Mouse (Mus musculus): ENCODE data around the gene Cog2. TPM values are rescaled to one million over a fixed set of nuclear protein-coding genes. Genes with fewer than 3 reads are reported as not detected.

Gene Cog2
- polyA plus RNA-seq, 1 experiment from 2014 or later: 24.6 TPM

DNA sequence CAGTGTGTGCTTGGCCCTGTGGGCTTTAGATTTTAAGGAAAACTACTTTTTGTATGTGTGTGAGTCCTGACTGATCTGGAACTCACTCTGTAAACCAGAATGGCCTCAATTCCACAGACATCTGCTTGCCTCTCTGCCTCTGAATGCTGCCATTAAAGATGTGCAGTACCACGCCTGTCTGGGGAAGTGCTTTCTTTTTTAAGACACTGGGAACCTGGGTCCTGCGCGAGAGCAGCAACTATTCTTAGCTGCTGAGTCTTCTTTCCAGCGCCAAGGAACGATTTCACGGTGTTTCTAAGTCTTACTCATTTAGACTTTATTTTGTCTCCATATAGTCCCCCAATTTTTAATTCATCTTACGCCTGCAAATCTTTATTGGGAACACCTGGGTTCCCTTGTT, 26.2 kb downstream of the Cog2 start:
- WGBS (ENCODE audit: insufficient replicate concordance): 60% methylated on average over 7 of the region's 7 CpGs
- no peak overlapping the region for H3K4me2 ChIP-seq
- ATAC-seq (replicated peaks; ENCODE audit: insufficient number of reproducible peaks, low FRiP score, low TSS enrichment): no peak
- H3K9me3 ChIP-seq (replicated peaks; ENCODE audit: control insufficient read depth, low read length): no peaks in the 10 kb centered on the region
- H3K36me3 ChIP-seq (ENCODE audit: control insufficient read depth, insufficient read depth, low read length): peaks cover 46% of the 10 kb centered on the region
- no peak overlapping the region for H3K9ac ChIP-seq (ENCODE audit: low read depth, low read length)
- no peak overlapping the region for H3K27ac ChIP-seq (ENCODE audit: low read depth, low read length)
- H3K27me3 ChIP-seq (ENCODE audit: control insufficient read depth, insufficient read depth, low read length): no peaks in the 10 kb centered on the region
- no peaks in the 10 kb centered on the region for H3K4me1 ChIP-seq (ENCODE audit: control insufficient read depth, insufficient read depth, low read length)
- H3K4me3 ChIP-seq (ENCODE audit: low read depth, low read length): no peak overlapping the region

GRCm38 (mm10) chr8:124547269-124547668, 26.7 kb downstream of the Cog2 start:
- H3K4me2 ChIP-seq: no peak overlapping the region
- no peak overlapping the region for H3K9ac ChIP-seq (ENCODE audit: low read depth, low read length)
- H3K9me3 ChIP-seq (replicated peaks; ENCODE audit: control insufficient read depth, low read length): no peaks in the 10 kb centered on the region
- peaks cover 49% of the 10 kb centered on the region for H3K36me3 ChIP-seq (ENCODE audit: control insufficient read depth, insufficient read depth, low read length)
- H3K4me1 ChIP-seq (ENCODE audit: control insufficient read depth, insufficient read depth, low read length): no peaks in the 10 kb centered on the region
- WGBS (ENCODE audit: insufficient replicate concordance): 48% methylated on average over 11 of the region's 11 CpGs
- H3K27ac ChIP-seq (ENCODE audit: low read depth, low read length): no peak overlapping the region
- no peaks in the 10 kb centered on the region for H3K27me3 ChIP-seq (ENCODE audit: control insufficient read depth, insufficient read depth, low read length)
- no peak overlapping the region for H3K4me3 ChIP-seq (ENCODE audit: low read depth, low read length)
- ATAC-seq (replicated peaks; ENCODE audit: insufficient number of reproducible peaks, low FRiP score, low TSS enrichment): no peak

DNA sequence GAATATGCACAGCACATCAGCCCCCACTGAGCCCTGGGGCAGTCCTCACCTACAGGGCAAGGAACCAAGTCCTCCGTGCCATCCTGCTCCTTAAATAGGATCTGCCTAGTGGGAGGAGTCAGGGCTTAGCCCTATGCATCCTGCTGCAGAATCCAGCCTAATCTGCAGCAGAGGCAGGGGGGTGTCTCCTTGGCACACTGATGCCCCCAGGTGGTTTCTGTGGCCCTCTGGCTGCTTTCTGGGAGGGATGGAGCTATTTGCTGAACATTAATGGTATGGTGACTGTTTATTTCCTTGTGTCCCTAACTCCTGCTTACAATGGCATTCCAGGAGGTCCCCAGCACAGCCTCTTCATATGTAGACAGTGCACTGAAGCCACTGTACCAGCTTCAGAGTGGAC, 27.6 kb downstream of the Cog2 start:
- Histone ChIP-seq H3K4me2 (no peak overlapping the region), H3K4me1 (ENCODE audit: control insufficient read depth, insufficient read depth, low read length) (no peaks in the 10 kb centered on the region), H3K27me3 (ENCODE audit: control insufficient read depth, insufficient read depth, low read length) (no peaks in the 10 kb centered on the region), H3K36me3 (ENCODE audit: control insufficient read depth, insufficient read depth, low read length) (peaks cover 51% of the 10 kb centered on the region), H3K9me3 (replicated peaks; ENCODE audit: control insufficient read depth, low read length) (no peaks in the 10 kb centered on the region), H3K4me3 (ENCODE audit: low read depth, low read length) (no peak overlapping the region), H3K9ac (ENCODE audit: low read depth, low read length) (no peak overlapping the region), H3K27ac (ENCODE audit: low read depth, low read length) (no peak overlapping the region)
- no peak for ATAC-seq (replicated peaks; ENCODE audit: insufficient number of reproducible peaks, low FRiP score, low TSS enrichment)
- WGBS (ENCODE audit: insufficient replicate concordance): 70% methylated on average over 1 of the region's 1 CpGs

- no peak overlapping the region for H3K27ac ChIP-seq (ENCODE audit: low read depth, low read length)
- peaks cover 27% of the 10 kb centered on the region for H3K36me3 ChIP-seq (ENCODE audit: control insufficient read depth, insufficient read depth, low read length)
- H3K27me3 ChIP-seq (ENCODE audit: control insufficient read depth, insufficient read depth, low read length): no peaks in the 10 kb centered on the region
- no peak overlapping the region for H3K9ac ChIP-seq (ENCODE audit: low read depth, low read length)
- no peaks in the 10 kb centered on the region for H3K9me3 ChIP-seq (replicated peaks; ENCODE audit: control insufficient read depth, low read length)
- WGBS (ENCODE audit: insufficient replicate concordance): 91% methylated on average over 15 of the region's 15 CpGs
- no peak for ATAC-seq (replicated peaks; ENCODE audit: insufficient number of reproducible peaks, low FRiP score, low TSS enrichment)
- no peaks in the 10 kb centered on the region for H3K4me1 ChIP-seq (ENCODE audit: control insufficient read depth, insufficient read depth, low read length)
- no peak overlapping the region for H3K4me3 ChIP-seq (ENCODE audit: low read depth, low read length)
- H3K4me2 ChIP-seq: no peak overlapping the region
These were observed 30.6 kb downstream of the Cog2 start for GRCm38 (mm10) chr8:124551011-124551661.

DNA sequence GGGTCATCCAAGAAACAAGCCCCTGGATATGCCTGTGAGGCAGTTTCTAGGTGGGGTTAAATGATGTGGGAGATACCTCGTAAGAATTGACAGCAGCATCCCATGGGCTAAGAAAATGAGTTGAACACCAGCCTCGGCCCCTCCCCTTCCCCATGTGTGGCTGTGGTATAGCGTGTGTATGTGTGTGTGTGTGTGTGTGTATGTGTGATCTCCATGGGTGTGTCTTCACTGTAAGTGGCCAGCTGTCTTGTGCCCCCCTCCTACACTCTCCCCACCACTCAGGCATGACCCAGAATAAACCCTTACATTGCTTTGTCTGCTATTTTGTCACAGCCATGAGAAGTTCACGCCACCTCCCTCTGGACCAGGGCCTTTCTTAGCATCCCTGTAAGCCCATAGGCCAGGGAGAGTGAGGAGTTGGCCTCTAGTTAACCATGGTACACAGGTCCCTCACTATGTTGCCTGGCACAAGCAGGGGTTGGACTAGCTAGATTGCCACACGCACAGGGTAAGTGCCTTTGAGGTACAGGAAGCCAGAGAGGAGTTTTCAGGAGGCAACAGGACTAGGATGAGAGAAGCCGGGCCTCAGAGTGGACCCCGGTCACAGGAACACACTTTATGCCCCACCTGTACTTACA, 34.7 kb downstream of the Cog2 start:
- H3K9ac ChIP-seq (ENCODE audit: low read depth, low read length): no peak overlapping the region
- no peak for ATAC-seq (replicated peaks; ENCODE audit: insufficient number of reproducible peaks, low FRiP score, low TSS enrichment)
- no peak overlapping the region for H3K4me2 ChIP-seq
- no peak overlapping the region for H3K27ac ChIP-seq (ENCODE audit: low read depth, low read length)
- 84% methylated on average over 7 of the region's 7 CpGs for WGBS (ENCODE audit: insufficient replicate concordance)
- H3K27me3 ChIP-seq (ENCODE audit: control insufficient read depth, insufficient read depth, low read length): no peaks in the 10 kb centered on the region; the same call in 1 of the 2 replicates
- no peak overlapping the region for H3K4me3 ChIP-seq (ENCODE audit: low read depth, low read length)
- peaks cover 13% of the 10 kb centered on the region for H3K36me3 ChIP-seq (ENCODE audit: control insufficient read depth, insufficient read depth, low read length)
- H3K4me1 ChIP-seq (ENCODE audit: control insufficient read depth, insufficient read depth, low read length): peaks cover 3% of the 10 kb centered on the region; the same call in 1 of the 2 replicates
- H3K9me3 ChIP-seq (replicated peaks; ENCODE audit: control insufficient read depth, low read length): no peaks in the 10 kb centered on the region

DNA sequence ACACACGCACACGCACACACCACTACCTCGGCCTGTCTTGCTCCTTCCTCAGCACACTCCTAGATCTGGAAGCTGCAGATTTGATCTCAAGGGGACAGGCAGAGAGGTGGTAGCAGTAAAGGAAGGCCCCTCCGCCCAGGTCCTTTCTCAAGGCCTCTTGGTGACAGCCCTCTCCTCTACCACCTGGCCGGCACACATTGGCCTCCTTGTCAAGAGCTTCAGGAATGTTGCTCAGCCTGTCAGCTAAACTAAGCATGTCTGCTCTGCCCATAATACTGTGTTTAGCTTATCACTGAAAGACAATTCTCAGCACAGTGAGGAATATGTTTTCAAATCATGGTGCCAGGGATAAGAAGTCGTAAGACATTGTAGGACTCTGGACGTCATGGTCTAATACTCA, 35.6 kb downstream of the Cog2 start:
- ATAC-seq (replicated peaks; ENCODE audit: insufficient number of reproducible peaks, low FRiP score, low TSS enrichment): no peak
- no peaks in the 10 kb centered on the region; the same call in 1 of the 2 replicates for H3K27me3 ChIP-seq (ENCODE audit: control insufficient read depth, insufficient read depth, low read length)
- peak overlapping the region; percentile 46 for H3K9ac ChIP-seq (ENCODE audit: low read depth, low read length)

GRCm38 (mm10) chr8:124556658-124557057, 36.1 kb downstream of the Cog2 start:
- H3K4me1 ChIP-seq (ENCODE audit: control insufficient read depth, insufficient read depth, low read length): peaks cover 3% of the 10 kb centered on the region; the same call in 1 of the 2 replicates
- no peak overlapping the region for H3K4me3 ChIP-seq (ENCODE audit: low read depth, low read length)
- 79% methylated on average over 13 of the region's 13 CpGs for WGBS (ENCODE audit: insufficient replicate concordance)
- H3K27me3 ChIP-seq (ENCODE audit: control insufficient read depth, insufficient read depth, low read length): no peaks in the 10 kb centered on the region; the same call in 1 of the 2 replicates
- no peaks in the 10 kb centered on the region for H3K9me3 ChIP-seq (replicated peaks; ENCODE audit: control insufficient read depth, low read length)
- peaks cover 7% of the 10 kb centered on the region for H3K36me3 ChIP-seq (ENCODE audit: control insufficient read depth, insufficient read depth, low read length)
- no peak overlapping the region for H3K27ac ChIP-seq (ENCODE audit: low read depth, low read length)
- H3K4me2 ChIP-seq: no peak overlapping the region
- no peak for ATAC-seq (replicated peaks; ENCODE audit: insufficient number of reproducible peaks, low FRiP score, low TSS enrichment)
- H3K9ac ChIP-seq (ENCODE audit: low read depth, low read length): no peak overlapping the region

More for the DNA sequence above, 35.6 kb downstream of the Cog2 start:
- WGBS (ENCODE audit: insufficient replicate concordance): 66% methylated on average over 7 of the region's 7 CpGs
- H3K9me3 ChIP-seq (replicated peaks; ENCODE audit: control insufficient read depth, low read length): no peaks in the 10 kb centered on the region
- no peak overlapping the region for H3K4me3 ChIP-seq (ENCODE audit: low read depth, low read length)
- H3K27ac ChIP-seq (ENCODE audit: low read depth, low read length): no peak overlapping the region
- peaks cover 8% of the 10 kb centered on the region for H3K36me3 ChIP-seq (ENCODE audit: control insufficient read depth, insufficient read depth, low read length)
- peaks cover 3% of the 10 kb centered on the region; the same call in 1 of the 2 replicates for H3K4me1 ChIP-seq (ENCODE audit: control insufficient read depth, insufficient read depth, low read length)
- H3K4me2 ChIP-seq: no peak overlapping the region

DNA sequence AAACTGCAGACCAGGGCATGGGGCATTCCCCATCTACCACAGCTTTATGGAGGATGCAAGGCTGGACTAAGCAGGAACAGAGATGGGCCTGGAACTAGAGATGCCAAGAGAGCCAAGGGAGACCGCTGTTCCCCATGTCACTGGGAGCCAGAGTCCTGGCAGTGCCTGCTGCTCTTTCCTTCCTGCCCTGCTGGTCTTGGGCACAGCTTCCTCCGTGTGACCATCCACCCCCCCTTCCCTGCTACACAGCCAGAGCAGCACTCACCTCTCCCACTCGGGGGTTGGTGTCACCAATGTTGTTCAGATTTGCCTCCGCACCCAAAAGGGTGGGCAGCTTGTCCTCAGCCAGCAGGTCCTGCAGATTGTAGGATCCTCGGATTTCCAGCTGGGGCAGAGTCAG, 36.9 kb downstream of the Cog2 start:
- Histone ChIP-seq H3K4me2 (no peak overlapping the region), H3K27me3 (ENCODE audit: control insufficient read depth, insufficient read depth, low read length) (no peaks in the 10 kb centered on the region; the same call in 1 of the 2 replicates), H3K36me3 (ENCODE audit: control insufficient read depth, insufficient read depth, low read length) (peaks cover 3% of the 10 kb centered on the region; the same call in 1 of the 2 replicates), H3K9me3 (replicated peaks; ENCODE audit: control insufficient read depth, low read length) (no peaks in the 10 kb centered on the region), H3K4me1 (ENCODE audit: control insufficient read depth, insufficient read depth, low read length) (peaks cover 3% of the 10 kb centered on the region; the same call in 1 of the 2 replicates), H3K27ac (ENCODE audit: low read depth, low read length) (no peak overlapping the region), H3K9ac (ENCODE audit: low read depth, low read length) (no peak overlapping the region), H3K4me3 (ENCODE audit: low read depth, low read length) (no peak overlapping the region)
- WGBS (ENCODE audit: insufficient replicate concordance): 49% methylated on average over 5 of the region's 5 CpGs
- no peak for ATAC-seq (replicated peaks; ENCODE audit: insufficient number of reproducible peaks, low FRiP score, low TSS enrichment)

All from heart, embryonic 11.5 days (tissue).